Mouse (Mus musculus): ENCODE measurements at regions not wholly inside any gene's neighbourhood (a gene's known extent, or its start where the extent isn't known, plus 50 kb on each side); places are given as distances from the start of the nearest gene placed in this dataset.
A peak's percentile ranks its signal among the peaks of the same experiment; 100 is the strongest.

DNA sequence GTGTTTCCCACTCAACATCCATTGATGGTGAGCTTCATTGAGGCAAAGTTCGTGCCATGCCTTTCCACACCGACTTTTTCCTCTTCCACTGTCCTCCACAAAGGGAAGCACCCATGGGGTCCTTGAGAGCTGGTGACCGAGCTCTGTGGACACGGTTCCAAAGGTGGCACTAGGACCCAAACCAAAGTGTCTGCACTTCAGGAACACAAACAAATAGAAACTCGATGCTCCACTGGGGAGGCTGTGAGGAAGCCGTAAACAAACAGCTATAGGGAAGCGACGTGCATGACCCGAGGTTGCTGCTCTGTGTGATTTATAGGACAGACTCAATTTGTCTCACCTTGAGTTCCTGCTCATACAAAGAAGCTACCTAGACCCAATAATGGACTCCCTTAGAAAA, 257.5 kb downstream of the Ankrd50 start:
- no peak overlapping the region for H3K27ac ChIP-seq
- no peaks in the 10 kb centered on the region for H3K27me3 ChIP-seq (ENCODE audit: insufficient read depth, poor library complexity, severe bottlenecking)
- DNase-seq (ENCODE audit: low spot score): no peak
- H3K36me3 ChIP-seq: no peaks in the 10 kb centered on the region
- peaks cover 26% of the 10 kb centered on the region for H3K4me1 ChIP-seq (replicated peaks)
- 80% methylated on average over 9 of the region's 9 CpGs for WGBS
- no peak overlapping the region for H3K4me3 ChIP-seq
- H3K9me3 ChIP-seq: no peaks in the 10 kb centered on the region

DNA sequence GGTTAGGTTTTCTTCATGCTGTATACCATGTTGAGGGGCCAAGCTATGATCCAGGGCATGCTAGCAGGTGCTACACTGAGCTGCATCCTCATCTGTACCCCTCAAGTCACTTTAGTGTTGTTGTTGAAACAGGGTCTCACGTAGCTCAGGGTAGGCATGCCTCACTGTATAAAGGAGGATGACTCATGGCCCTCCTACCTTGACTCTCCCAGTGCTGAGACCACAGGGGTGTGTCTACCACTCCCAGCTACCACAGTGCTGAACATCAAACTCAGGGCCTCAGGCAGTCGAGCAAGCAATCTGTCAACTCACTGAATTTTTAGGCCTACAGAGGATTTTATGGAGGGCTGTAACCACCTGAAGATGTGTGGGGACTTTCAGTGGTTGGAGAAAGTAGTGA, 258.5 kb downstream of the Ankrd50 start:
- DNase-seq (ENCODE audit: low spot score): no peak
- Histone ChIP-seq H3K4me1 (replicated peaks) (peaks cover 23% of the 10 kb centered on the region), H3K27me3 (ENCODE audit: insufficient read depth, poor library complexity, severe bottlenecking) (no peaks in the 10 kb centered on the region), H3K9me3 (no peaks in the 10 kb centered on the region), H3K4me3 (no peak overlapping the region), H3K27ac (no peak overlapping the region), H3K36me3 (no peaks in the 10 kb centered on the region)
- WGBS: 77% methylated on average over 2 of the region's 2 CpGs

DNA sequence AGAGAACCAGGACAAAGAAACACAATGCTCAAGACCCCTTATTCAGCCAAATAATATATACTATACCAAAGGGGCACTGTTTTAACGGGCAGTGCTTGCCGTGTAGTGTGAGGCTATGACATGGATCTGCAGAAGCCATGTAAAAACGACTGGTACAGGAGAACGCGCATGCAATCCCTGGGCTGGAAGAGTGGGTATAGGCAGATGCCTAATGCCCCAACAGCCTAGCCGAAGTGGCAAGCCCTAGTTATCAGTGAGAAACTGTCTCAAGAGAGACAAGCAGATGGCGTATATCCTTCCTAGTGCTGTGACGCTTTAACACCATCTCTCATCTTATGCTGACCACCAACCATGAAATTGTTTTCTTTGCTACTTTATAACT, 262.8 kb downstream of the Ankrd50 start:
- Histone ChIP-seq H3K36me3 (no peaks in the 10 kb centered on the region), H3K9me3 (no peaks in the 10 kb centered on the region), H3K27ac (no peak overlapping the region), H3K4me1 (replicated peaks) (peaks cover 6% of the 10 kb centered on the region; the same call in 1 of the 2 replicates), H3K27me3 (ENCODE audit: insufficient read depth, poor library complexity, severe bottlenecking) (no peaks in the 10 kb centered on the region), H3K4me3 (no peak overlapping the region)
- no peak for DNase-seq (ENCODE audit: low spot score)
- WGBS: 88% methylated on average over 8 of the region's 8 CpGs

DNA sequence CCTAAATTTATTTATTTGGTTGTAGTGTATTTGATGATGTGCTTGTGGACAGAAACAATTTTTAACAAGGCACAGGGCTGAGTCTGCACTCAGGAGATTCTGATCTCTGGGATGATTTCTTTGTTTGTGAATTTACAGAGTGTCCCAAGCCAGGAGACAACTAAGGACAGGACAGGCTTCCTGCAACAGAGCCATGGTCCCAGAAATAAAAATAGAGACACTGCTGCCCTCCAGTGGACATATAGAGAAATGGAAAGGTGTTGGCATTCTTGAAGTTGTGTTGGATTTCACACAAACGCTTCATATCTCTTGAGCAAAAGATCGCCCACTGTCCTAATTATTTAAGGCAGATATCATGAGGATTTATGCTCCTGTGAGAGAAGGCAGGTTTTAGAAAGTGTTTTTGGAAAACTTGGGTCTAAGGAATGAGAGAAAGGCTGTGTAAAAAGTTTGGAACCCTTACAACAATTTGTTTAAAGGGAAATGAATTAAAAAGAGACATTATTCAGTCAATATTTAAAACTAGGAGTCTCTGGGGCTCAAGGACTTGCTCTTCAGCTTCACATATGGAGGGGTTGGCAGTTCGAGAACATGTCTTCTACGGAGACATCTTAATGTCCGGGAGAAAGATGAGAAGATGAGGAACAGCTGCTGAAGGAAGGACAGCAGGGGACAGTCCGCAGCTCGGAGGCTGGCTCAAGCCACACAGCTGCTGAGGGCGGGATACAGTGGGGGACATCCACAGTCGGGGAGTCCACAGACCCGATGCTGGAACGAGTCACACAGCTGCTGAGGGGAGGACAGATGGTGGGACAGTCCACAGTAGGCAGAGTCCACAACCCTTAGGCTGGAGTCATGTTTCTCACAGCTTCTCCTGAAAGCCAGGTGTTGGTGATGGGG, 263.5 kb downstream of the Ankrd50 start:
- Histone ChIP-seq H3K4me3 (no peak overlapping the region), H3K9me3 (no peaks in the 10 kb centered on the region), H3K36me3 (no peaks in the 10 kb centered on the region), H3K27me3 (ENCODE audit: insufficient read depth, poor library complexity, severe bottlenecking) (no peaks in the 10 kb centered on the region), H3K4me1 (replicated peaks) (peaks cover 6% of the 10 kb centered on the region; the same call in 1 of the 2 replicates), H3K27ac (no peak overlapping the region)
- WGBS: 52% methylated on average over 11 of the region's 11 CpGs
- peak; percentile 45 for DNase-seq (ENCODE audit: low spot score)

DNA sequence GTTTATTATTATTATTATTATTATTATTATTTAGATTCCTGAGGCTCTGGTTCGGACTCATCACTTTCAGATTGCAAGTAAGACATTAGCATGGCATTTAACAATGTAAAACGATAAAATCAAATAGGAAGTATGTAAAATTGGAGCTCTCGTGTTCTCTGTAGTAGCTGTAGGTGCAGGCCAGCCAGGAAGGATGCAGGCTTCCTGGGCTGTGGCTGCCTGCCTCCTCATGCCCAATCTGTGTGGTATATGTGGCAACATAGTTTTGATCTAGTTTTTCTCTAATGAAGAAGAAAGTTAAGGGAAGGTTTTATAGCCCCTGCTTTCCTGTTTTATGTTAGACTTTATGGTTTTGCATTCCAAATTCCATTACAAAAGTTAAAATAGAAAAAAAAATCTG, 275.6 kb downstream of the Ankrd50 start:
- no peaks in the 10 kb centered on the region for H3K36me3 ChIP-seq
- no peak overlapping the region for H3K4me3 ChIP-seq
- no peak overlapping the region for H3K27ac ChIP-seq
- no peaks in the 10 kb centered on the region for H3K9me3 ChIP-seq
- no peaks in the 10 kb centered on the region for H3K4me1 ChIP-seq (replicated peaks)
- 89% methylated on average over 3 of the region's 3 CpGs for WGBS
- no peak for DNase-seq (ENCODE audit: low spot score)
- no peaks in the 10 kb centered on the region for H3K27me3 ChIP-seq (ENCODE audit: insufficient read depth, poor library complexity, severe bottlenecking)

DNA sequence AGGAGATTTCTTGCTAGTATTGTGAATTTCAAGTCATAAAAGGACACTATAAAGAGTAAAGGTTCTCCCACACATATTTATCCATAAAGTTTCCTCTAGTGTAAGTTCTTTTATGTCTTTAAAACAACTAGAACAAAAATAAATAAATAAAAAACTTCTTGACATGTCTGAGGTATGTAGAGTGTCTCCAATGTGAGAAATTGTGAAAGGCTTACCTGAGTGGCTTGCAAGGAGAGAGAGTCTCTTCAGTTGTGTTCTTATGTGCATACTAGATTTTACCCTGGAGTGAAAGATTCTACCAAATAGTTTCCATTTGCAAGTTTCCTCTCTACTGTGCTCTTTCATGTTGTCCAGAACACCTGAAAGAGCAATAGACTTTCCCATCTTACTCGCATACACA, 276.8 kb downstream of the Ankrd50 start:
- H3K9me3 ChIP-seq: no peaks in the 10 kb centered on the region
- H3K36me3 ChIP-seq: no peaks in the 10 kb centered on the region
- 90% methylated on average over 1 of the region's 1 CpGs for WGBS
- no peak for DNase-seq (ENCODE audit: low spot score)
- no peak overlapping the region for H3K4me3 ChIP-seq
- no peaks in the 10 kb centered on the region for H3K27me3 ChIP-seq (ENCODE audit: insufficient read depth, poor library complexity, severe bottlenecking)
- no peaks in the 10 kb centered on the region for H3K4me1 ChIP-seq (replicated peaks)
- no peak overlapping the region for H3K27ac ChIP-seq

DNA sequence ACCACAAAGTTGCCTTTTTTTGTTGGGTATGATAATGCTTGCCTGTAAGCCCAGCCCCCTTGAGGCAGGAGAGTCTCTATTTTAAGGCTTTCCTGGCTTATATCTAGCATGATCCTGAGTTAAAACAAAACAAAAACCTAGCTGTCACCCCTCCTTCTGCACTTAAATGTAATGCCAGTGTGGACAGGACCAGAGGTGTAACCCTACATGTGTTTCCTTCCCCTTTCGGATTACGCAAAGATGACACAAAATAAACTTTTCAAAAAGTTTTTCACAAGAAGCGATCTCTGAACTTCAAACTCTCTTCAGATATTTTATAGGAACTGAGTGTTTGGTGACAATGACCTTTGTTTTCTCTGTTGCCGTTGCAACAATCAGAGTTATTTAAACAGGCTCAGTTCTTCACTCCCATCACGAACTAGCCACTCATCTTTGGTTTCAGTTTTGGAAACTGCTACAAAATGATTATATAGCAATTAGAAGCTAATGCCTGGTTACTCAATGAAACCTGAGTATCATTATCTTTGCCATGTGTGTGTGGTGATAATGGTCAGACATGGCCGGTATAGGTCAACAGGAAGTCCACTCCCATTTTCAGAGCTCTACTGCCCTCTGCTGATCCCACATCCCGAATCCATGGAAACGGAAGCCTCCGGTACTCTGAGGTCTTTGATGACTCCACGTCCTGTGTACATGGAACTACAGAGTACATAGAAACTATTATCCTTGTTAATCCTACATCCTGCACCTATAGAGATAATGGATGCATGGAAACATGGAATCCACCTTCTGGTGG, 282.6 kb downstream of the Ankrd50 start:
- no peaks in the 10 kb centered on the region for H3K36me3 ChIP-seq
- no peaks in the 10 kb centered on the region for H3K27me3 ChIP-seq (ENCODE audit: insufficient read depth, poor library complexity, severe bottlenecking)
- H3K9me3 ChIP-seq: no peaks in the 10 kb centered on the region
- DNase-seq (ENCODE audit: low spot score): peak; percentile 42
- no peaks in the 10 kb centered on the region for H3K4me1 ChIP-seq (replicated peaks)
- no peak overlapping the region for H3K4me3 ChIP-seq
- 82% methylated on average over 10 of the region's 10 CpGs for WGBS
- H3K27ac ChIP-seq: no peak overlapping the region

DNA sequence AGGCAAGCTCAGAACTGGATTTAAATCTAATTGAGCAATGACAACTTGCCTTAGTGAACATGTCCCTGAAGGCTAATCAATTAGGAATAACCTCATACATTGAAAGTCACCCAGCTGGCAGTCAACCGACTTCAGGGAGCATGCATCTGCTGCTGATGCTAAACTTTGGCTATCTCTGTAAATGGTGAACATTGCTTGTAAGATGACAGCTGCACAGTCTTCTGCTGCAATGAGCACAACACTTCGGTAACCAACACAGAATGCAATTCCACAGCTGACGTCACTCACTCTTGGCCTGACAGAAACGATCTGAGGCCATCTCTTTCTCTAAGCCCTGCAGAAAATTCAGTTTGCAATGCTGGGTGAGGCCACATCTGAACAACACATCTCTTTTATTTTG, 290.6 kb downstream of the Ankrd50 start:
- WGBS: 86% methylated on average over 4 of the region's 4 CpGs
- Histone ChIP-seq H3K36me3 (no peaks in the 10 kb centered on the region), H3K27ac (no peak overlapping the region), H3K4me1 (replicated peaks) (no peaks in the 10 kb centered on the region), H3K9me3 (no peaks in the 10 kb centered on the region), H3K4me3 (no peak overlapping the region), H3K27me3 (ENCODE audit: insufficient read depth, poor library complexity, severe bottlenecking) (no peaks in the 10 kb centered on the region)
- DNase-seq (ENCODE audit: low spot score): no peak

DNA sequence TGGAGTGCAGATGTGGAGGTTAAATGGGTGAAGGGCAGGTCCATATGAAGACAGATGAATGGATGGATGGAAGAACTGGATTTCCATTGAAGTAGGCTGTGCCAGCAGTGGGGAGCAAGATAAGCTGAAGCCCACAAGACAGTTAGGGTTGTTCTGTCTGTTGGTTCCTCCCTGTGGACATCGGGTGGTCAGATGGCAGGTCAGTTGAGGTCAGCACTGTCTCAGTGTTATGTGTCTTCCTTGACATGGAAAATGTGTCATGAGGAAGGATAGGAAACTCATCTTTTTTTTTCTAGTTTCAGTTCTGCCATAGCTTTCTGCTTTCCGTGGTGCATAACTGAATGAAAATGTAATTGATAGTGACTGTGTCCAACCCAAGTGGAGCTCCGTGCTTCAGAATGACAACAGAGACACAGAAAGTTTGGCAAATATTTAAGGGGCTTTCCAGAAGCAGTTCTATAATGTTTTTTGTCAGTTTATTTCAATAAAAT, 297.2 kb downstream of the Ankrd50 start:
- 90% methylated on average over 3 of the region's 3 CpGs for WGBS
- H3K27ac ChIP-seq: no peak overlapping the region

DNA sequence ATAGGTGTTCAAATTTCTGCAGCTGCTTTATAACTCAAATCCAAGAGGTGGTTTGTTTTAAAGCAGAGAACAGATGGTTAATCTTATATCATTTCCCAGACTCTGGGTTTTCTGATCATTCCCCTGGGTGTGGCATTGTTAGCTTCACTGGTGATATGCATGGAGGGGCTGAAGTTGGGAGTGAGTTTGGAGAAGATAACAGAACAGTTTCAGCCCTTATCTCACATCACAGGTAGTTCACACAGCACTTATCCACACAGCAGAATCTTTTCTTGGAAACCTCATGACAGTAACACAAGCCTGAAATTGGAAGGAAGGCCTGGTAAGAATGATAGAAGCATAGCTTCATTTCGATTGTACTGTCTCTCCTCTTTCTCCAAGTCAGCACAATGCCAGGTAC, 298.1 kb downstream of the Ankrd50 start:
- DNase-seq (ENCODE audit: low spot score): no peak
- no peaks in the 10 kb centered on the region for H3K9me3 ChIP-seq
- H3K36me3 ChIP-seq: no peaks in the 10 kb centered on the region
- no peak overlapping the region for H3K4me3 ChIP-seq
- no peak overlapping the region for H3K27ac ChIP-seq
- 93% methylated on average over 1 of the region's 1 CpGs for WGBS
- H3K4me1 ChIP-seq (replicated peaks): no peaks in the 10 kb centered on the region
- no peaks in the 10 kb centered on the region for H3K27me3 ChIP-seq (ENCODE audit: insufficient read depth, poor library complexity, severe bottlenecking)

More for the DNA sequence above, 297.2 kb downstream of the Ankrd50 start:
- Histone ChIP-seq H3K9me3 (no peaks in the 10 kb centered on the region), H3K27me3 (ENCODE audit: insufficient read depth, poor library complexity, severe bottlenecking) (no peaks in the 10 kb centered on the region), H3K4me1 (replicated peaks) (no peaks in the 10 kb centered on the region), H3K36me3 (no peaks in the 10 kb centered on the region), H3K4me3 (no peak overlapping the region)
- no peak for DNase-seq (ENCODE audit: low spot score)

DNA sequence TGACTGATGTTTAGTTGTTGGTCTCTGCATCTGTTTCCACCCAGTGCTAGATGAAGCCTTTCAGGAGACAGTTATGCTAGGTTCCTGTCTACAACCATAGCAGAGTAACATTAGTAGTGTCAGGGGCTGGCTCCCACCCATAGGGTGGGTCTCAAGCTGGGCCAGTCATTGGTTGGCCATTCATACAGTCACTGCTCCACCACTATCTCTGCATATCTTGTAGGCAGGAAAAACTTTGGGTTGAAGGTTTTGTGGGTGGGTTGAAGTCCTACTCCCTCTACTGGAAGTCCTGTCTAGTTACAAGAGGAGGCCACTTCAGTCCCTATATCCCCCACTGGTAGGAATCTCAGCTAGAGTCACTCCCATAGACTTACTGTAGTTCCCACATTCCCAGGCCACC, 306.3 kb downstream of the Ankrd50 start:
- no peak for DNase-seq (ENCODE audit: low spot score)
- Histone ChIP-seq H3K4me1 (replicated peaks) (no peaks in the 10 kb centered on the region), H3K9me3 (no peaks in the 10 kb centered on the region), H3K27ac (no peak overlapping the region), H3K27me3 (ENCODE audit: insufficient read depth, poor library complexity, severe bottlenecking) (no peaks in the 10 kb centered on the region), H3K4me3 (no peak overlapping the region), H3K36me3 (no peaks in the 10 kb centered on the region)

DNA sequence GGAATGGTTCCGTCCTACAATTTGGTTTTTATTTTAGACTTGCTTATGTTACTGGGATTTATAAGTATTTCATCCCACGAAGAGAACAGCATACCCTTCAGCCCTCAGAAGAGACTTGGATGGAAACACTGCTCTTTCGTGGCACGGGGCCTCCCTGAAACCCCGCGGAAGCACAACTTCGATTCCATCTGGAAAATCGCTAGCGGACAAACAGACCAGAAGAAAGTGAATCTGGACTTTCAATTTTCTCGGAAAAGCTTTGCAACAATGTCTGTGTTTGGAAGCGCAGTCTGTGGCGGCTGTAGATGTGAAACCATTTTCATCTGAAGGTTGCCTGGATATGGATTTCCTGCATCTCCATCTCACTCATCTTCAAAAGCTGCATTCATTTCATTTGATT, 308.7 kb downstream of the Ankrd50 start:
- Histone ChIP-seq H3K4me1 (replicated peaks) (no peaks in the 10 kb centered on the region), H3K36me3 (no peaks in the 10 kb centered on the region), H3K27ac (no peak overlapping the region), H3K27me3 (ENCODE audit: insufficient read depth, poor library complexity, severe bottlenecking) (no peaks in the 10 kb centered on the region), H3K4me3 (no peak overlapping the region), H3K9me3 (no peaks in the 10 kb centered on the region)
- WGBS: 91% methylated on average over 12 of the region's 12 CpGs
- no peak for DNase-seq (ENCODE audit: low spot score)

DNA sequence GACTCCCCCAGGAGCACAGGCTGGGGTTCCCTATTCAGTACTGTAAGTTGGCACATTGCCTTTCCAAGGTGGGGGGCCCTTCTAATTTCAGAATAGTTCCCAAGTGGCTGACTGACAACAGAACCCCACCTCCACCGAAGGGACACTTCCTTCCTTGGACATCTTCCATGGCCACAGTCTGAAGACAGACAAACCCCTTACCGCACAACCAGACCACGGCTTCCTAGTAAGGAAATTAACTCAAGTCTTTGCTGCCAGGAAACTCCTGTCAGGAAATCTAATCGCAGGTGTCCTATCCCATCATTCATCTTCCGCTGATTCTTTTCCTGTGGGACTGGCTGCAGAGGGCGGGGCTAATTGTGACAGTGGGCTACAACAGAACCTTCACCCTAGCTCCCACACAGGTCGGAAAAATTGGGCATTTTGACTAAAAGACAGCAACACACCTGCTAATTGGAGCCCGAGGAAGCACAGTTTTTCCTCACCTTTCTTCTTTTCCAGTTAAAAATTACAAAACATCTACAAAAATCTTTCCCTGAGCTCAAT, 309.8 kb downstream of the Ankrd50 start:
- no peak overlapping the region for H3K27ac ChIP-seq
- H3K9me3 ChIP-seq: no peaks in the 10 kb centered on the region
- H3K4me1 ChIP-seq (replicated peaks): no peaks in the 10 kb centered on the region
- H3K27me3 ChIP-seq (ENCODE audit: insufficient read depth, poor library complexity, severe bottlenecking): no peaks in the 10 kb centered on the region
- no peak overlapping the region for H3K4me3 ChIP-seq
- WGBS: 89% methylated on average over 8 of the region's 8 CpGs
- DNase-seq (ENCODE audit: low spot score): no peak
- no peaks in the 10 kb centered on the region for H3K36me3 ChIP-seq
